Mouse (Mus musculus) embryo, embryonic 10 days (tissue): Measurements from ENCODE around the gene Lamp2.
"Not testable (repeated sequence)": the region's sequence is repeated elsewhere in the genome, so short reads cannot be mapped to it uniquely, and the experiment has no call there.

Experiments
- DNase-seq: peaks from one replicate; pipeline ENCODE4 v3.0.0-alpha.2; 2015; ENCODE audit warnings: low spot score

Gene Lamp2

DNA sequence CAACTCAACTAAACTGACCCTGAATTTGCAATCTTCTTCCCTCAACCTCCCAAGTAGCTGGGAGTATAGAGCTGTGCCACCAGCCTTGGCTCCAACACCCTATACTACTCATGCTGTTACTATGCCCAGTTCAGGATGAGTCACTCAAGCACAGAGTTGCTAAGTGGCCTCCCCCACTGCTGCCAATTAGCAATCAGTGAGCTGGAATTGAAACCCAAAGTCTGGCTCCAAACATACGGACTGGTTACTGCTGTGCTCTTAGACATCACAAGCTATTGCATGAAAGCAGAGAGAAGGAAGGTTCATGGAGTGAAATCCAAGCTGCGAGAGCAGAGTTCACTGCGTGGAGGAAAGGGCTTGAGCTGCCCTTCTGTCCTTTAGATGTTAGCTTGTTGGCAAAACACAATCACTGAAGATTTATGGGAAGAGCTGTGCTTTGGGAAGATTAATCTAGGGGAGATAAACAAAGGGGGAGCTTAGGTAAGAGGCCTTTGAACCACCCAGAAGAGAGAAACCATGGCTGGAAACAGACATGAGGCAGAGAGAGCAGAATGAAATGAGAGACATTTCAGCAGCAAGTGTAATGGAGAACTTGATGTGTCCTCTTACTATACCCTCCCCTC lies 27.3 kb downstream of the Lamp2 start:
- DNase-seq = no peak

DNA sequence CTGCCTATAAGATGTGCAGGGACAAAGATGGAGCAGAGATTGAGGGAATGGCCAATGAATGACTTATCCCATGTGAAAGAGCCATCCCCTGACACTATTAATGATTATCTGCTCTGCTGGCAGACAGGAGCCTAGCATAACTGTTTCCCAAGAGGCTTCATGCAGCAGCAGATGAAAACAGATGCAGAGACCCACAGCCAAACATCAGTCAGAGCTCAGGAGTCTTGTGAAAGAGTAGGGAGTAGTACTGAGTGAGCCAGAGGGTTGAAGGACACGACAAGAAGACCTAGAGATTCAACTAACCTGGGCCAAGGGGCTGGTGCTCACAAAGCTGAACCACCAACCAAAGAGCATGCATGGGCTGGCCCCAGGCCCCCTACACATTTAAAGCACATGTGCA lies 30.2 kb downstream of the Lamp2 start:
- no peak for DNase-seq

GRCm38 (mm10) chrX:38423096-38423495 lies 33.2 kb downstream of the Lamp2 start:
- no peak for DNase-seq

DNA sequence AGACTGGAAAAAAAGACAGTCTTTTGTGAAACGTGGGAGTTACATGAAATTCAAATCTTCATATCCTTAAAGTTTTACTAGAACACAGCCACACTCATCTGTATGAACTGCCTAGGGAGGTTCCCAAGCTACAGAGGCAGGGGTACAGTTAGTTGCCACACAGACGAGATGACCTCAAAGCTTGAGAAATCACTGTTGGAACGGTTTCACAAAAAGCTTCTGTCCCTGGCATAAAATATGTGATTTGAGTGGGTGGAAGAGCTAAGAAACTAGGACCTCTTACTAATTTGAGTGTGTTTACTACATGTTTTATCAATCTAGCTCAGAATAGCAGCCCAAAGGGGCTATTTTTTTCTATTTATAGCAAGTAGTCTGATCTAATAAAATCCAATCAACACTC lies 33.9 kb downstream of the Lamp2 start:
- no peak for DNase-seq

DNA sequence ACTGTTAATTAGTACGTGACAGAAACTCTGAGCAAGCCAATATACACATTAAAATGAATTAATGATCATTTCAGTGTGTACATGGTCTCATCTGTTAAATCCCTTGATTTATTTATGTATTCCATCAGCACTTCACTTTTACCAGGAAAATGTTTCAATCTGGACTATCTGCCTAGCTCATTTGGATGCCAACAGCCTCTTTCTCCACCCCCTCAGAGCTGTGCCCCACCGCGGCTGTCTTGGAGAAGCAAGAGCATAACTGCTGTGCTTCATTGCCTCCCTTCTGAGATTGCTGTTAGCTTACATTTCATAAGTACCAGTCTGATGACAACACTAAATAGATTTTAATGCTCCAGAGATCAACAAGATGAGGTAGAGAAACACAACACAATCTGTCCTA lies 52.4 kb downstream of the Lamp2 start:
- DNase-seq = no peak

DNA sequence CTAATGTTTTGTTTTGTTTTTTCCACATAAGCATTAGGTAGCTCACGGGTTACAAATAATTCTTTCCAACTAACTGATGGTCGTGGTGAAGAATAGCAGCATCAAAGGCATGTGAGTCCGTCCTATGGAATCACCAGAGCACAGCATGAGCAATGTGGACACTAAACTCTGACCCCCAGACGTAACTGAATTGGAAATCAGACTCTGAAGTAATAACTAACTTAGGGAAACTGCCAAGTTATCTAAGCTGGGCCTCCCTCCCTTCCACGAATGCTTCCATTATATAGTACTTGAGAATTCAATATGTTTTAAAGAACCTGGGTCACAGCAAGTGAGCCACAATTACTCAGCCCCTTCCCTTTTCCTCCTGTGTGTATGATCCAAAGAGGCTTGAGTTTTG lies 53.3 kb downstream of the Lamp2 start:
- DNase-seq = no peak

DNA sequence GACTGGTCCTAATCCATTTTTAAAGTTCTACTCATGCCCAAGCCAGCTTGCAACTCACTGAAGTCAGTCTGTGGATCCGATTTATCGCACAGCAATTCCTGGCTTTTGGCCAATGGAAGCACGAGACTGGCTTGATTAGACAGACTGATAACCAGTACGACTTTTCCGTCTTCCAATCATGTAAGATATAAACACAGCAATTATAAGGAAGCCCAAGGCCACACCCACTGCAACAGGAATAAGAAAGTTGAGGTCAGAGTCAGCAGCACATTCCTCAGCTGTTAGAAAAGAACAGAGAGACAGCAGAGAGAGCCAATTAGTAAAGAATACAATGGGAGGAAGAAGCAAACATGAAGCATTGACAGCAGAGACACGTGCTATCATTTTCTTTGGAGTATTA lies 54.2 kb downstream of the Lamp2 start:
- no peak for DNase-seq

DNA sequence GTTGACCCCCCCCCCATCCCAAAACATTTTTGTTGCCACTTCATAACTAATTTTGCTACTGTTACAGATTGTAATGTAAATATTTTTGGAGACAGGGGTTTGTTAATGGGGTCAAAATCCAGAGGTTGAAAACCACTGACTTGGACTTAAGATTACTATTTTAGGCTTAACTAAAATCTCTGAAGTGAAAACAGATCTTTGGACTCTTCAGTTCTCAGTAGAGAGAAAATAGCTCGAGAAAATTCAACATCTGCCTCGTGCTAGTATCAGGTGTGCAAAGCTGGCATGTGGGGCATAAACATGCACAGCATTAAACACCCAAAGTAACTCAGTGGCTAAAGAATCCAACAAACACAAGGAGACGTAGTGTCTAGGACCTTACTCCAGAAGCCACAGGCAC lies 55.6 kb downstream of the Lamp2 start:
- no peak for DNase-seq

- no peak for DNase-seq
These were observed 56.6 kb downstream of the Lamp2 start for GRCm38 (mm10) chrX:38399671-38400070.

DNA sequence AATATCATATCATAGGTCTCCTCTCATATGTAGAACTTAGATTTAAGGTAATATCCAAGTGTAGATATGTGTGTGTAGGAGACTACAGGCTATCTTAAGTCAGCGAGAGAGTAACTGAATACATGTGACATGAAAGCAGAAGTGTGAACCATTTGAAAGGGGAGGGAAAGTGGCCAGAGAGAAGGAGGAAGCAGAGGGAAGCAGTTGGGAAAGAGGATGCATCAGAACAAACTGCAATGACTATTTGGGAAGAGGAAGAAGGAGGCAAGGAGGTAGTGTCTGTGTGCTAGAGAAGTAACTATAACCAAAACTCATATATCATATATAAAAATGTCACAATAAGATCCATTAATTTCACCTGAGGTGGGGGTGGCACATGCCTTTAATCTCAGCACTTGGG lies 83.1 kb downstream of the Lamp2 start:
- DNase-seq = not testable (repeated sequence)

- not testable (repeated sequence) for DNase-seq
These were observed 91.6 kb downstream of the Lamp2 start for GRCm38 (mm10) chrX:38364621-38365020.

DNA sequence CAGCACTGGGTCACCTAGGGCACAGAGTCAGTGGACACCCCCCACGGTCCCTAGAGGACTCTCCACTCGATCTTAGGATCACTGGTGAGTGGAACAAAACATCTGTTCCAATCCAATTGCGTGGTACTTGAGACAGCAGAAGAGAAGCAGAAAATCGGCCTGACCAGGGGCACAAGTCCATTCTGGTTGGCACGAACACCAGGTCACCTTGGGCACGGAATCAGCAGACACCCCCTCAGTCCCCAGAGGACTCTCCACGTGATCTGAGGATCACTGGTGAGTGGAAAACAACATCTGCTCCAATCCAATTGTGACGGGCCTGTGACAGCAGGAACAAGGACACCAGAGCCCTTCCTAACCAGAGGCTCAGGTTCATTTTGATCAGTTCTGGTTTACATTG lies 94.2 kb downstream of the Lamp2 start:
- no peak for DNase-seq
